Mouse (Mus musculus): ENCODE results near the gene Pcsk1n. TPM values are rescaled to one million over a fixed set of nuclear protein-coding genes. Genes with fewer than 3 reads are reported as not detected.

The Pcsk1n gene
- polyA plus RNA-seq, 1 experiment from 2014 or later, result 25.9 TPM

DNA sequence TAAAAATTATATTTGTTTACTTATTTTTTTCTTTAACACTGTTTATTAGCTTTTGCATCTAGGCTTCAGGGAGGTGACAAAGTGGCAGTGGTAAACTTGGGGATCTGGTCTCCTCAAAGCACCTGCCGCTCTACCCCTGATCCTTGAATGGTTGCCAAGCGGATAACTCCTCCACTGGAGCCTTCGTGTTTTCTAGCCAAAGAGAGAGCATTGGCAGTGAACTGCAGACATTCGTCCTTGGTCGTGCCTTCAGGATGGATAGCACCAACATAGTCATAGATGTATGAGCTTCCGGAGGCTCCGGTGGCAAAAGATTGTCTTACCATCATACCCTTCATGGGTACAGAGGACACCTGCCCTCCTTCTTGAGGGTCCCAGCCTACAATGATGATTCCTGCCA lies 30.5 kb downstream of the Pcsk1n start:
- H3K27ac ChIP-seq (ENCODE audit: low read depth, low read length), result no peak overlapping the region

DNA sequence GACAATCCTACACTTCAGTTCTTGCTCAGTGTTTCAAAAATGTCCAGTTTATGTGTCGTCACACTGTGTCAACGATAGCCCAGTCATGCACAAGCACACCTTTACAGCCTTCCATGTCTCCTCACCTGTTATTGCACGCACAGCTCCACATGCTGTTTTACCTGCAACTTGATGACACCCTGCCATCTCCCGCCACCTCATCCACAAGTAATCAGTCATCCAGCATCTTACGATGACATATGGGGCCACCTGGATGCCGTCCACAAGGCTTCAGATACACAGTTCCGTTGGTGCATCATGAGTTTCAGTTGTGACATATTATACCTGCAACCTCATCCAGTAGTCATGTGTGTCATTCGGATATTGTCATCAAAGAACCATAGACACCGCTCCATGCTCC lies 39.2 kb downstream of the Pcsk1n start:
- Histone ChIP-seq H3K4me3 (ENCODE audit: low read depth, low read length) (no peak overlapping the region), H3K36me3 (ENCODE audit: control insufficient read depth, insufficient read depth, low read length) (no peaks in the 10 kb centered on the region), H3K9me3 (ENCODE audit: control insufficient read depth, low read length) (no peaks in the 10 kb centered on the region), H3K27me3 (ENCODE audit: control insufficient read depth, insufficient read depth, low read length) (no peaks in the 10 kb centered on the region), H3K4me1 (replicated peaks; ENCODE audit: control insufficient read depth, insufficient read depth, low read length) (no peaks in the 10 kb centered on the region), H3K9ac (ENCODE audit: low read depth, low read length) (no peak overlapping the region), H3K4me2 (replicated peaks; ENCODE audit: low read depth, low read length) (no peak overlapping the region), H3K27ac (ENCODE audit: low read depth, low read length) (no peak overlapping the region)
- no peak for ATAC-seq (ENCODE audit: low FRiP score)
- WGBS, result 93% methylated on average over 9 of the region's 9 CpGs
- DNase-seq (ENCODE audit: low spot score), result no peak

More for the DNA sequence above, 30.5 kb downstream of the Pcsk1n start:
- Histone ChIP-seq H3K36me3 (ENCODE audit: control insufficient read depth, insufficient read depth, low read length) (no peaks in the 10 kb centered on the region), H3K9me3 (ENCODE audit: control insufficient read depth, low read length) (no peaks in the 10 kb centered on the region), H3K4me2 (replicated peaks; ENCODE audit: low read depth, low read length) (no peak overlapping the region), H3K9ac (ENCODE audit: low read depth, low read length) (no peak overlapping the region), H3K4me3 (ENCODE audit: low read depth, low read length) (no peak overlapping the region), H3K4me1 (replicated peaks; ENCODE audit: control insufficient read depth, insufficient read depth, low read length) (no peaks in the 10 kb centered on the region), H3K27me3 (ENCODE audit: control insufficient read depth, insufficient read depth, low read length) (no peaks in the 10 kb centered on the region)
- ATAC-seq (ENCODE audit: low FRiP score) (no peak), DNase-seq (ENCODE audit: low spot score) (no peak)
- 95% methylated on average over 7 of the region's 7 CpGs for WGBS

DNA sequence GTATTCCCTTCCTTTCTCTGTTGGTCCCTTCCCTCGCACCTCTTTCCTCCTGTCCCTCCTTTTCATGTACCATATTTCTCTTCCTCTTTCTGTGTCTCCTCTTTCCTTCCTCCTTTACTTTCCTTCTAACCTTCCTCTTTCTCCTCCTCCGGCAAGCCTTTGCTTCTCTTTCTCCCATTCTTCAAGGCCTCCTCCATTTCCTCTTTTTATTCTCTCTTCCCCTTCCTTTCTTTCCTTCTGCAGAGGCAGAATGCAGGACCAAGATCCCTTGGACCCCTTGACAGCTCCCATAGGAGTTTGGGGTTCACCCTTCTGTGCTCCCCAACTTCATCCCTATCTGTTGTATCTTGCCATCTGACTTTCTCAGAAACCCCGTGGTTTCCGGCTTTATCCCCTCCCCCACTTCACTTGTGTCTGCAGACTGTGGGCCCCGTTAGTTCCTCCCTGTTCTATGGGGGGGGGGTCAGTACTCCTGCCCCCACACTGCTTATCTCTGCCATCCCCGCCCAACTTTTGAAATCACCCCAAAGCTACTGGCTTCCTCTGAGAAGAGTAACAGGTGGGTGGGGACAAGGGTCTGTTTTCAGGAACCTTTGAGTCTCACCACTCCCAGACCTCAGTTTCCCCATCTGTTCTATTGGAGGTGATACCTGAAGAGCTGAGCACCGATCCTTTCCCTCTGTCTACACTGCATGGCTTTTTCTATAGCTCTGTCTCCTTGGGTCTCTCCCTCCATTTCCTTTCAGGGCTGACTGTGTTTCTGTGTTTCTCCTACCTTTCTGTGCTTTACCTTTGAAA lies 44.4 kb downstream of the Pcsk1n start:
- Histone ChIP-seq H3K36me3 (ENCODE audit: control insufficient read depth, insufficient read depth, low read length) (no peaks in the 10 kb centered on the region), H3K9ac (ENCODE audit: low read depth, low read length) (no peak overlapping the region), H3K4me2 (replicated peaks; ENCODE audit: low read depth, low read length) (no peak overlapping the region), H3K4me1 (replicated peaks; ENCODE audit: control insufficient read depth, insufficient read depth, low read length) (no peaks in the 10 kb centered on the region), H3K4me3 (ENCODE audit: low read depth, low read length) (no peak overlapping the region), H3K27me3 (ENCODE audit: control insufficient read depth, insufficient read depth, low read length) (no peaks in the 10 kb centered on the region), H3K27ac (ENCODE audit: low read depth, low read length) (no peak overlapping the region), H3K9me3 (ENCODE audit: control insufficient read depth, low read length) (no peaks in the 10 kb centered on the region)
- ATAC-seq (ENCODE audit: low FRiP score) (no peak), DNase-seq (ENCODE audit: low spot score) (no peak)
- 83% methylated on average over 7 of the region's 7 CpGs for WGBS

DNA sequence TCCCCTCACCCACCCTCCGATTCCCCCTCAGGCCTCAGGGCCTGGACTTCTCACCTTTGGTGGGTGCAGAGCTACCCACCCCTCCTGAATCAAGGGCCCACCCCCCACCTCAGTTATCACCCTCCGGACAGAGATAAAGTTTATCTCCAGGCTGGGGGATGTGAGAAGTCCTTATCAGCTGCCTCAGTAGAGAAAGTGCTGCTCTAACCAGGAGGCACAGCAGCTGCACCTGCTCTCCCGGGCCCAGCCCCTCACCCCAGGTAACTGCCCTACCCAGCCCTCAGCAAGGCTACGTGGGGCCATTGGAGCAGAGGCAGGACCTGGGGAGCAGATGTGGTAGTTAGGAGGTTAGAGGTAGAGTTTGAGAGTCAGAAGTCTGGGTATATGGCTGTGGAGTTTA lies 46.5 kb downstream of the Pcsk1n start:
- Histone ChIP-seq H3K9me3 (ENCODE audit: control insufficient read depth, low read length) (no peaks in the 10 kb centered on the region), H3K27me3 (ENCODE audit: control insufficient read depth, insufficient read depth, low read length) (no peaks in the 10 kb centered on the region), H3K4me1 (replicated peaks; ENCODE audit: control insufficient read depth, insufficient read depth, low read length) (no peaks in the 10 kb centered on the region), H3K4me3 (ENCODE audit: low read depth, low read length) (no peak overlapping the region), H3K4me2 (replicated peaks; ENCODE audit: low read depth, low read length) (no peak overlapping the region), H3K27ac (ENCODE audit: low read depth, low read length) (no peak overlapping the region), H3K36me3 (ENCODE audit: control insufficient read depth, insufficient read depth, low read length) (no peaks in the 10 kb centered on the region), H3K9ac (ENCODE audit: low read depth, low read length) (no peak overlapping the region)
- DNase-seq (ENCODE audit: low spot score) (no peak), ATAC-seq (ENCODE audit: low FRiP score) (no peak)
- 68% methylated on average over 4 of the region's 4 CpGs for WGBS

DNA sequence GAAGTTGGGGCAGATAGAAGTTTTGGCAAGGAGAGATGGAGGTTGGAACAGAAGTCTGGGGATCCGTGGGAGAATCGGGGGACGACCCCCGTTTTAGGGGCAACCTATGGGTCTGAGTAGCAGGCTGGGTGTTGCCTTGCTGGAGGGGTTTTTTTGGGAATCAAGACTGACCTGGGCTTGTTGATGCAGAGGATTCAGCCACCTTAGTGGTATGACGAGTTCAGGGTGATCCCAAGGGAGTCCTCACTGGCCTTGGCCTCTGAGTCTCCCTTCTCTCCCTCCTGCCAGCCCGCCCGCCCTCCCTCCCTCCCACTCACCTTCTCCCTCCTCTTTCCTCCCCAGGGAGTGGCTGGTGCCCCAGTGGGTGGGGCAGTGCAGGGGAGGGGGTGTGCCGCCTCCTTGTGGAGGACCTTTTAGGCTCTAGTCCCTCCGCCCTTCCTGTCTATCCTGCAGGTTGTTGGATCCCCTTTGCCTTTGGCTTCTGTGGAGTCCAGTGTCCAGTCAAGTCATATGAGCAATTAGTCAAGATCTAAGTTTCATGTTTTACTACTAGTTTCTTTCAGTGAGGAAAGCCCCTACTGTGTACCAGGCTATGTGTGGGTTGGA lies 48.1 kb downstream of the Pcsk1n start:
- H3K4me1 ChIP-seq (replicated peaks; ENCODE audit: control insufficient read depth, insufficient read depth, low read length), result no peaks in the 10 kb centered on the region
- DNase-seq (ENCODE audit: low spot score) (no peak), ATAC-seq (ENCODE audit: low FRiP score) (no peak)
- H3K36me3 ChIP-seq (ENCODE audit: control insufficient read depth, insufficient read depth, low read length), result no peaks in the 10 kb centered on the region
- H3K4me3 ChIP-seq (ENCODE audit: low read depth, low read length), result no peak overlapping the region
- no peak overlapping the region for H3K27ac ChIP-seq (ENCODE audit: low read depth, low read length)
- H3K4me2 ChIP-seq (replicated peaks; ENCODE audit: low read depth, low read length), result no peak overlapping the region
- H3K9ac ChIP-seq (ENCODE audit: low read depth, low read length), result no peak overlapping the region
- 71% methylated on average over 7 of the region's 9 CpGs for WGBS
- H3K9me3 ChIP-seq (ENCODE audit: control insufficient read depth, low read length), result no peaks in the 10 kb centered on the region
- H3K27me3 ChIP-seq (ENCODE audit: control insufficient read depth, insufficient read depth, low read length), result no peaks in the 10 kb centered on the region

DNA sequence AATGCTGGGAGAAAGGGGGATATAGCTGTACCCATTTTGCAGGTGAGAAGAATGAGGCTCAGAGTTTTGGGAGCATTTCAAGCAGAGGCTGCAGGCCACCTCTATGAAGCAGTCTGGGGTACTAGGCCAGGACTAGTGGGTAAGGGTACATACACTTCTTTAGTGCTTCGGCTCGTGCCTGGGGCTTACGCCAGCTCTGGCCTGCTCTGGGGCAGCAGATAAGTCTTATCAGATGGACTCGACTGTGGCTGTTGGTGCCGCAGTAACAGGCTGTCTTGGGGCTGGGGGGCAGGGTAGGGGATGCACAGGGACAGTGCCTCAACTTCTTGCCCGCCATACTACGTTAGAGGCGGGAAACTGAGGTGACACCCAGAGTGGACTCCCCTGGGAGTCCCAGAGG lies 48.6 kb downstream of the Pcsk1n start:
- Histone ChIP-seq H3K9ac (ENCODE audit: low read depth, low read length) (no peak overlapping the region), H3K4me1 (replicated peaks; ENCODE audit: control insufficient read depth, insufficient read depth, low read length) (no peaks in the 10 kb centered on the region), H3K27ac (ENCODE audit: low read depth, low read length) (no peak overlapping the region), H3K27me3 (ENCODE audit: control insufficient read depth, insufficient read depth, low read length) (no peaks in the 10 kb centered on the region), H3K4me3 (ENCODE audit: low read depth, low read length) (no peak overlapping the region), H3K9me3 (ENCODE audit: control insufficient read depth, low read length) (no peaks in the 10 kb centered on the region), H3K4me2 (replicated peaks; ENCODE audit: low read depth, low read length) (no peak overlapping the region), H3K36me3 (ENCODE audit: control insufficient read depth, insufficient read depth, low read length) (no peaks in the 10 kb centered on the region)
- no peak for DNase-seq (ENCODE audit: low spot score)
- WGBS, result 80% methylated on average over 8 of the region's 8 CpGs
- ATAC-seq (ENCODE audit: low FRiP score), result no peak

DNA sequence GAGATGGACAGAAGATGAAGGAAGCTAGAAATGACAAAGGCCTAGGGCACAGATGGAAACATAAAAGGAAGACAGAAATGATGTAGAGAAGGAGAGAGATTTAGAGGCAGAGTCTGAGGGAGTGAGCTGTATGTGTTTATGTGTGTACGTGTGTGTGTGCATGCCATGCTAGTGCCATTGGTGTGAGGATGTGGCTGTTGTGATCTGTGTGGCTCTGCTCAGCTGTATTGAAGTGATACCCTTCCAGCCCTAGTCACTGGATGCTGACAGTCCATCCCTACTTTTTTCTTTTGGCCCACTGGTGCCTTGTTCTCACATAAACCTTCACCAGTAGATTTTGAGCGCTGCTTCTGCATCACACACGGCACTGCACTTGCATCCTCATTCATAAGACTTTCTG lies 49.3 kb downstream of the Pcsk1n start:
- H3K36me3 ChIP-seq (ENCODE audit: control insufficient read depth, insufficient read depth, low read length), result no peaks in the 10 kb centered on the region
- no peak overlapping the region for H3K27ac ChIP-seq (ENCODE audit: low read depth, low read length)
- H3K4me3 ChIP-seq (ENCODE audit: low read depth, low read length), result no peak overlapping the region
- no peaks in the 10 kb centered on the region for H3K9me3 ChIP-seq (ENCODE audit: control insufficient read depth, low read length)
- no peak overlapping the region for H3K9ac ChIP-seq (ENCODE audit: low read depth, low read length)
- DNase-seq (ENCODE audit: low spot score) (no peak), ATAC-seq (ENCODE audit: low FRiP score) (no peak)
- 91% methylated on average over 3 of the region's 3 CpGs for WGBS
- no peaks in the 10 kb centered on the region for H3K27me3 ChIP-seq (ENCODE audit: control insufficient read depth, insufficient read depth, low read length)
- H3K4me1 ChIP-seq (replicated peaks; ENCODE audit: control insufficient read depth, insufficient read depth, low read length), result no peaks in the 10 kb centered on the region
- H3K4me2 ChIP-seq (replicated peaks; ENCODE audit: low read depth, low read length), result no peak overlapping the region

DNA sequence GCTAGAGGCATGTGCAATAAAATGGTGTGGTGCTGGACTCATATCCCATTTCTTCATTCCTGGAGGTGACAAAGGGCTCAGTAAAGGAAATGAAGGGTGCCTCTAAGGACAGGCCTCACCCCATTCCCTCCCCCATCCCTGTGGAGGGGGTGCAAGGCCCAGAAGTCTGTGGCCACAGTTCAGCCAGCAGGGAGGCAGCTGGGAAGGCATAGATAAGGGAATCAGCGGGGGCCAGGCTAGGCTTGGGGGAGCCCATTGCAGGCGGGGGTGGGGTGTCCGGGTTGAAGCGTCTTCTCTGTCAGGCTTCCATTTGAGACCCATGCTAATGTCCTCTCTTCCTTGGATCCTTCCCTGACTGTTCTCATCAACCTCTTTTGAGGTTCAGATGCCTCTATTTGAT lies 51.7 kb downstream of the Pcsk1n start:
- no peak overlapping the region for H3K27ac ChIP-seq (ENCODE audit: low read depth, low read length)
- H3K9me3 ChIP-seq (ENCODE audit: control insufficient read depth, low read length), result no peaks in the 10 kb centered on the region
- 84% methylated on average over 4 of the region's 4 CpGs for WGBS
- ATAC-seq (ENCODE audit: low FRiP score), result no peak
- H3K4me3 ChIP-seq (ENCODE audit: low read depth, low read length), result no peak overlapping the region
- H3K4me2 ChIP-seq (replicated peaks; ENCODE audit: low read depth, low read length), result no peak overlapping the region
- no peak for DNase-seq (ENCODE audit: low spot score)
- no peaks in the 10 kb centered on the region for H3K27me3 ChIP-seq (ENCODE audit: control insufficient read depth, insufficient read depth, low read length)
- no peaks in the 10 kb centered on the region for H3K36me3 ChIP-seq (ENCODE audit: control insufficient read depth, insufficient read depth, low read length)
- no peaks in the 10 kb centered on the region for H3K4me1 ChIP-seq (replicated peaks; ENCODE audit: control insufficient read depth, insufficient read depth, low read length)
- H3K9ac ChIP-seq (ENCODE audit: low read depth, low read length), result no peak overlapping the region

Measured in hindbrain, embryonic 11.5 days (tissue).